Mouse (Mus musculus): ENCODE results near the gene Zfp597.
"Not testable (repeated sequence)": the region's sequence is repeated elsewhere in the genome, so short reads cannot be mapped to it uniquely, and the experiment has no call there.

Gene Zfp597

GRCm38 (mm10) chr16:3854437-3855182 is 29.8 kb downstream of the Zfp597 start:
- DNase-seq, result no peak

- no peak for DNase-seq
These were observed 31.8 kb downstream of the Zfp597 start for GRCm38 (mm10) chr16:3852586-3852985.

GRCm38 (mm10) chr16:3851301-3851700 is 33.1 kb downstream of the Zfp597 start:
- not testable (repeated sequence) for DNase-seq

GRCm38 (mm10) chr16:3848416-3848815 is 35.9 kb downstream of the Zfp597 start:
- no peak for DNase-seq

DNA sequence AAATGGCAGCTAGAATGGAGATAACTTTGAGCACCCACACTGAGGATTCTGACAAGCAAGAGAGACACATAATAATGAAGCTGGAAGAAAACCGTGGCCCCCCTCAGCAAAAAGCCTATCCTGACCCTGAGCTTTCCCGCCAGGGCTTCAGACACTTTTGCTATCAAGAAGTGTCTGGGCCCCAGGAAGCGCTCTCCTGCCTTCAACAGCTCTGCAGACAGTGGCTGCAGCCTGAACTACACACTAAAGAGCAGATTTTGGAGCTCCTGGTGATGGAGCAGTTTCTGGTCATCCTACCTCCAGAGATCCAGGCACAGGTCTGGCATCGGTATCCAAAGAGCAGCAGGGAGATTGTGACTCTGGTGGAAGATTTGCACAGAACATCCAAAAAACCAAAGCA is 36.5 kb downstream of the Zfp597 start:
- no peak for DNase-seq

DNA sequence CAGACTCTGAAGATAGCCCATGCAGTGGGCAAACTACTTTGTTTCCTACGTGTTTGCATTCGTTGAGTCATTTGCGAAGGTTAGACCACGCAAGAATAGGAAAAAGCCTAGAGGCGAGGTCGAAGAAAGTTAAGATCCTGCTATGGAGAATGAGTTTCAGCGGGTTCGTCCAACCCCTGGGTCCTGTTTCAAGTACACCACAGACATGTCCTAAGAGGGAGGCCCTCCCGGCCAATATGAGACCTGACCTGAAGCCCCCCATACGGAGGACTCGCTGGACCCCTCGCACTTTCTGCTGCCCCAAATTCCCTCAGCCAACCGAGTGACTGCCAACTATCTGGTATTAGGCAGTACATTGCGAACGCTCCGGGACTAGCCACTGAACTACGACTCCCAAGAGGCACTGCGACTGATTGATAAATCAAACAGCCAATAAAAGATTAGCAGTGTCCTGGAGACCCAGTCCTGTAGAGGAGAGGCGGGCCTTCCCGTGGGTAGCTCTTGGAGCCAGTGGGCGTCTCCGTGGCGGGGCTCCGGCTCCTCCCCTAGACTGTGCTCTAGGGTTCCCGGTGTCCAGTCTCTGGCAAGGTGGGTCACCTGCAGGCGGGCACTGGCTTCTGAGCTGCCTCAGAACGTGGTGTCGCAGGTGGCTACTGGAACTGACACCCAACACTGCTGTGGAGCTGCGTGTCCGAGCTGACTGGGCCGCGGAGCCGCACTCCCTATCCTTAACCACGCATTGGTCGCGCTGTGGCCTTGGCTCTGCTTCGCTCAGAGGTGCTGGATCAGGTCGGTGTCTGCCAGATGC is 37.4 kb downstream of the Zfp597 start, which contains the start of gene Zfp174:
Gene Zfp174, plus strand, starts transcription at position 558 of the 808 bp plus-strand sequence.
- DNase-seq, result peak; percentile 90

DNA sequence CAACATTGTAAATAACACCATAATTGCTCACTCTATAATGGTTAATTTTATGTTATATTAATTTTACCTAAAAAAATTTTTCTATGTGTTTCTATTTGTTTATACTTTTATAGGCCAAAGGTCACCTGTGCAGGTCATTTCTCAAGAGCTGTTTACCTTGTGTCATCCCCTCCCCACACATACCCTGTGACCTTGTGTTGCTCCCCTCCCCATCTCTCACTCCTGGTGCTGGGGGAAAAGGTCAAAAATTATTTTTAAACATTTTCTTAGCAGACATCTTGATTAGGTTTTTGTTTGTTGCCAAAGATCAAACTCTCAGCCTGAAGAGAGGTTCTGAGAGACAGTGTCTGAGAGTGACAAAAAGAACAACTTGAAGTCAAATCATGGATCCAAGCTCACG is 40.6 kb downstream of the Zfp597 start:
- DNase-seq, result no peak

DNA sequence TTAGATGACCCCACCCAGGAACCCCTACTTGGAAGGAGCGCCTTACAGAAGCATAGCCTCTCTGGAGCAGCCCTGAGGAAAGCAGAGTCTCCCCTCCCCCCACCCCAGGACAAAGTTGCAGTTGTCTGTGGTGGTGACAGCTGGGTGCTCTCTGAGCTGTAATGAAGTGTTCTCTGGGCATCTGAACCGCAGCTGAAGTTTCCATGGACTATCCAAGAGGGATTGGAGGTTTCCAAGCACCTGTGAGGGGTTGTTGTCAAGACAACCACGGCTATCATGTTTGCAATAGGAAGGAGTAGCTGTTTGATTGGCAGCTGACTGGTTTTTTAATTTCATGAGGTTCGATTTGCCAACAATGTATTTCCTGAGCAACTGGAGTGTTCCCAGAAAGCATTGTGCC is 41.4 kb downstream of the Zfp597 start:
- DNase-seq, result no peak

- DNase-seq, result no peak
These were observed 45.0 kb downstream of the Zfp597 start for GRCm38 (mm10) chr16:3839157-3839885.

DNA sequence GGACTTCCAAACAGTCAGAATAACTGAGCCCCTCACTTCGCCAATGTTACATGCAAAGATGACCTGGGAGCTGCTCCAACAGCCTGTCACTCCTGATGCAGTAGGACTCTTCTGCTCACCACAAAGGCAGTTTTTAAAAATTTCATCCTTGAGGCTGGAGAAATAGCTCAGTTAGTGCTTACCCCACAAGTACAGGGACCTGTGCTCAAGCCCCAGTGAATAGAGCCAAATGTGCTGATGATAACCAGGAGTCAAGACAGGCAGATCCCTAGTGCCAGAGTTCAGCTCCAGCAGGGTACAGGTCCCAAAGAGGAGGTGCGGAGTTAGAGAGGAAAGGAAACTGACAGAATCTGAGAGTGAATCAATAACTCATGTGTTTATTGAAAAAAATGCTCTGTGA is 48.9 kb downstream of the Zfp597 start:
- DNase-seq, result no peak

GRCm38 (mm10) chr16:3830588-3831109 is 53.7 kb downstream of the Zfp597 start, which contains the start of gene Olfr15:
TSS of gene Olfr15 (plus strand) at chr16:3830878.
- DNase-seq, result no peak

- no peak for DNase-seq
These were observed 54.6 kb downstream of the Zfp597 start for GRCm38 (mm10) chr16:3829727-3830126.

- no peak for DNase-seq
These were observed 56.3 kb downstream of the Zfp597 start for GRCm38 (mm10) chr16:3828021-3828420.

DNA sequence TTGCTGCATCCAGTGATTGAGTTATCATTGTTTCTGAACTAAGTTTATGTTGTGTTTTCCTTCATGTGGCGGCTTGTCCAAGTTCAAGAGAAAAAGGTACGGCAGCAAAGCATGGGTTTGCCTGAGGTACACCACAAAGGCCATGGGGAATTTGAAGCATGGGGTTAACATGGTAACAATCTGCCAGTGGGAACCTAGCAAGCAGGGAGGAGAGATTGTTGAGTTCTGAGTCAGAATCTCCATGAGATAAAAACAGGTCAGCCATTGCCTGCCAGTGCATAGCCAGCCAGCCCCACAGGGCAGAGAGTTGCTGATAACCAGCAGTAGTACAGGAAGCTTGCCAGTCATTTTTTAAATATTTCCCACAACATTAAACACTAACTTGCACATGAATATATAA is 64.2 kb downstream of the Zfp597 start:
- DNase-seq, result no peak

- not testable (repeated sequence) for DNase-seq
These were observed 69.7 kb downstream of the Zfp597 start for GRCm38 (mm10) chr16:3814667-3815066.
